Comparison of ENCODE assay signal across 8 mouse cellular contexts in genomic region chr10:128747646-128748251, GRCm38 (mm10). TPM values are rescaled to one million over a fixed set of nuclear protein-coding genes. Genes with fewer than 3 reads are reported as not detected.
DNase-seq lines count a peak whose midpoint lies in the region; ATAC-seq and TF ChIP-seq lines count a peak whose summit lies in the region.

Gene Pym1, plus strand, starts transcription at chr10:128747889.

- peak; percentile 52 to 61 for DNase-seq in adrenal gland, postnatal 4 days (ENCODE audit: low spot score in 2 of 2)
- peak; percentile 88 for DNase-seq in liver
- DNase-seq in monocyte, adult 2 months (ENCODE audit: low read depth in 1 of 2, low spot score in 2 of 2), result peak; percentile 54 to 66

- H3K9me3 ChIP-seq in heart, embryonic 11.5 days (replicated peaks; ENCODE audit: control insufficient read depth, low read length), result no peaks in the 10 kb centered on the region
- H3K9me3 ChIP-seq in kidney, embryonic 16.5 days (ENCODE audit: low read length), result no peaks in the 10 kb centered on the region
- no peaks in the 10 kb centered on the region for H3K9me3 ChIP-seq in stomach, embryonic 15.5 days

- H3K27ac ChIP-seq in heart, embryonic 11.5 days (ENCODE audit: low read depth, low read length), result peak within 1 kb of the TSS; percentile 91
- peak within 1 kb of the TSS; percentile 99 for H3K27ac ChIP-seq in kidney, embryonic 16.5 days (ENCODE audit: low read length)
- peak within 1 kb of the TSS; percentile 98 for H3K27ac ChIP-seq in stomach, embryonic 15.5 days

- H3K79me3 ChIP-seq in C2C12 (ENCODE audit: low read depth), result peaks cover 41% of the 10 kb centered on the region

- H3K79me2 ChIP-seq in C2C12 (ENCODE audit: control insufficient read depth, insufficient read depth), result peaks cover 50% of the 10 kb centered on the region

- H3K4me2 ChIP-seq in heart, embryonic 11.5 days, result peak within 1 kb of the TSS; percentile 70
- peak within 1 kb of the TSS; percentile 86 for H3K4me2 ChIP-seq in kidney, embryonic 16.5 days (replicated peaks; ENCODE audit: low read depth, low read length)
- peak within 1 kb of the TSS; percentile 85 for H3K4me2 ChIP-seq in stomach, embryonic 15.5 days

- no peak for TF ChIP-seq CTCF in C2C12 (IDR thresholded peaks at IDR 0.05; ENCODE audit: control insufficient read depth, insufficient read depth, insufficient read length)

- H3ac ChIP-seq in C2C12 (ENCODE audit: control insufficient read depth, insufficient read length, low read depth), result peak within 1 kb of the TSS; percentile 96

- H3K4me1 ChIP-seq in heart, embryonic 11.5 days (ENCODE audit: control insufficient read depth, insufficient read depth, low read length), result peaks cover 22% of the 10 kb centered on the region
- peaks cover 33% of the 10 kb centered on the region for H3K4me1 ChIP-seq in kidney, embryonic 16.5 days (ENCODE audit: insufficient read depth, low read length)
- peaks cover 29% of the 10 kb centered on the region for H3K4me1 ChIP-seq in stomach, embryonic 15.5 days

- ATAC-seq in erythroblast, adult 5-6 weeks (replicated peaks; ENCODE audit: low FRiP score, poor library complexity, severe bottlenecking), result peak; percentile 87
- peak; percentile 75 for ATAC-seq in heart, embryonic 11.5 days (replicated peaks; ENCODE audit: insufficient number of reproducible peaks, low FRiP score, low TSS enrichment)
- ATAC-seq in kidney, embryonic 16.5 days (ENCODE audit: low FRiP score, low TSS enrichment), result peak; percentile 79
- peak; percentile 86 for ATAC-seq in stomach, embryonic 15.5 days (ENCODE audit: insufficient read depth, low FRiP score, low read depth)

- H3K4me3 ChIP-seq in C2C12 (ENCODE audit: insufficient read depth, poor library complexity, severe bottlenecking), result peak within 1 kb of the TSS; percentile 90
- peak within 1 kb of the TSS; percentile 76 for H3K4me3 ChIP-seq in heart, embryonic 11.5 days (ENCODE audit: low read depth, low read length)
- H3K4me3 ChIP-seq in kidney, embryonic 16.5 days (ENCODE audit: low read length), result peak within 1 kb of the TSS; percentile 74
- H3K4me3 ChIP-seq in stomach, embryonic 15.5 days (replicated peaks), result peak within 1 kb of the TSS; percentile 78

- H3K9ac ChIP-seq in heart, embryonic 11.5 days (ENCODE audit: low read depth, low read length), result peak within 1 kb of the TSS; percentile 83
- H3K9ac ChIP-seq in kidney, embryonic 16.5 days (replicated peaks; ENCODE audit: low read length), result peak within 1 kb of the TSS; percentile 91
- peak within 1 kb of the TSS; percentile 75 for H3K9ac ChIP-seq in stomach, embryonic 15.5 days

- H3K27me3 ChIP-seq in C2C12 (ENCODE audit: control insufficient read depth, insufficient read depth, insufficient read length), result no peaks in the 10 kb centered on the region
- H3K27me3 ChIP-seq in heart, embryonic 11.5 days (ENCODE audit: control insufficient read depth, insufficient read depth, low read length), result peaks cover under 1% of the 10 kb centered on the region; the same call in 1 of the 2 replicates
- H3K27me3 ChIP-seq in kidney, embryonic 16.5 days (ENCODE audit: insufficient read depth, low read length), result peaks cover 2% of the 10 kb centered on the region; the same call in 1 of the 2 replicates
- no peaks in the 10 kb centered on the region; the same call in 1 of the 2 replicates for H3K27me3 ChIP-seq in stomach, embryonic 15.5 days (replicated peaks)

- WGBS in heart, embryonic 11.5 days (ENCODE audit: insufficient replicate concordance), result under 1% methylated on average over 36 of the region's 36 CpGs
- under 1% methylated on average over 36 of the region's 36 CpGs for WGBS in kidney, embryonic 16.5 days
- WGBS in stomach, embryonic 15.5 days, result under 1% methylated on average over 36 of the region's 36 CpGs

- H3K36me3 ChIP-seq in C2C12 (ENCODE audit: control insufficient read depth, insufficient read depth), result peaks cover 25% of the 10 kb centered on the region
- no peaks in the 10 kb centered on the region for H3K36me3 ChIP-seq in heart, embryonic 11.5 days (ENCODE audit: control insufficient read depth, insufficient read depth, low read length)
- H3K36me3 ChIP-seq in kidney, embryonic 16.5 days (ENCODE audit: insufficient read depth, low read length), result no peaks in the 10 kb centered on the region
- H3K36me3 ChIP-seq in stomach, embryonic 15.5 days, result no peaks in the 10 kb centered on the region

TF ChIP-seq in C2C12, 6 proteins besides CTCF, POLR2A, EP300 and RAD21:
- no peak for TF ChIP-seq FOSL1 (IDR thresholded peaks at IDR 0.05; ENCODE audit: insufficient read depth, low read length, poor library complexity, severe bottlenecking)
- no peak for TF ChIP-seq MYOD1 (IDR thresholded peaks at IDR 0.05; ENCODE audit: control insufficient read depth, insufficient read length, low read depth)
- TF ChIP-seq MYOG (IDR thresholded peaks at IDR 0.05; ENCODE audit: control insufficient read depth, extremely low read depth, insufficient read length), result no peak
- no peak for TF ChIP-seq MAX (IDR thresholded peaks at IDR 0.05)
- no peak for TF ChIP-seq USF1 (IDR thresholded peaks at IDR 0.05; ENCODE audit: low read depth)
- TF ChIP-seq CEBPB (IDR thresholded peaks at IDR 0.05; ENCODE audit: low read depth), result no peak
TF ChIP-seq in C2C12: peak in this region for 0.

RNA-seq across cellular contexts. Expression of gene Pym1, which starts in this region (rescaled TPM):
- polyA plus RNA-seq in C2C12 (2012; fragmentation: generic; extraction: Trizol), result 38.0 TPM
- total RNA-seq in adrenal gland, postnatal 4 days (2021), result 10 to 100 TPM; 39.7 to 40.1 TPM
- total RNA-seq in erythroblast, adult 5-6 weeks (2015; ENCODE audit: low replicate concordance), result 2.5 and 17.5 TPM in 2 replicates
- 9.1 and 12.4 TPM in 2 replicates for total RNA-seq in erythroblast, adult 5-6 weeks (2017; ENCODE audit: low replicate concordance)
- polyA plus RNA-seq in heart, embryonic 11.5 days (2014; fragmentation: Nextera tagmentation; extraction: Ambion mirVana), result 25.4 and 27.2 TPM in 2 replicates
- 40.0 and 40.3 TPM in 2 replicates for polyA plus RNA-seq in kidney, embryonic 16.5 days (2015; fragmentation: Nextera tagmentation; extraction: Ambion mirVana)
- 36.1 TPM in 2 replicates for polyA plus RNA-seq in stomach, embryonic 15.5 days (2015; fragmentation: Nextera tagmentation; extraction: Ambion mirVana)

Comparison
In these comparisons a context has a peak if more than half of its experiments do, and no peak if none do; other contexts are left out.
1. Peak in every context shown above with its lines: DNase-seq, ATAC-seq, H3K4me3 ChIP-seq and H3K27ac ChIP-seq.